Mouse (Mus musculus): ENCODE data around the gene Fam160a1. TPM values are rescaled to one million over a fixed set of nuclear protein-coding genes. Genes with fewer than 3 reads are reported as not detected.

The Fam160a1 gene
- total RNA-seq, 2 experiments from 2014 or later: 55.5 to 57.7 TPM

GRCm38 (mm10) chr3:85691134-85691533, 126.0 kb downstream of the Fam160a1 start:
- intact Hi-C loops (cut with DNase I): no loop called here
- DNase-seq: no peak

DNA sequence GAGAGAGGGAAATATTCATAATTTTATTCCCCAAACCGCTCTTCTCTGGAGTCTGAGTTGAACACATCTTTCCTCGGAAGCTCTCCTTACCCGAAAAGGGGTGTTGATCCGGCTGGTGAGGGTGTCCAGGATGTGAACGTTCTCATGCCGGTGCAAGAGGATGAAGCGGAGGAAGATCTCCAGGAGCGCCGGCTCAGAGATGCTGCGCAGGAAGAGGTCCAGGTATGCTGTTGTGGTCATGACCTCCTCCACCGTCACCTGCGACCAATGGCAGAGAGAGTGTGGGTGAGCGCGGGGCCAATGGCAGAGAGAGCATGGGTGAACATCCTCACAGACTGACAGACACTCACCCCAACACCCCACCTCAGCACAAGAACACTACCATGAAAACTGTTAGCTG, 128.8 kb downstream of the Fam160a1 start:
- intact Hi-C loops (cut with DNase I): no loop called here
- DNase-seq: no peak

DNA sequence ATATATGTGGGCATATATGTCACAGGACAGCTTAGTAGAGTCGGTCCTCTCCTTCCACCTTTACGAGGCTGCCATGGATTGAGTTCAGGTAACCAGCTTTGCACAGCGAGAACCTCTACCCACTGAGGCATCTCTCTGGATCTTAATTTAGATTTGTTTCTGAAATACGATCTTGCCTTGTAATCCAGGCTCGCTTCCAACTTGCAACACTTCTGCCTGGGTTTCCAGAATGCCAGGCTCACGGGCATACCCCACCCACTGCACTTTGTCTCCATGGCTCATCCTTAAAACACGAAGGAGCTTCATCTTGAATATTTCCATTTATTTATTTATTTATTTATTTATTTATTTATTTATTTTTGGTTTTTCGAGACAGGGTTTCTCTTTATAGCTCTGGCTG, 131.8 kb downstream of the Fam160a1 start:
- intact Hi-C loops (cut with DNase I): no loop called here
- peak in 1 of 2 experiments; percentile 15 for DNase-seq

DNA sequence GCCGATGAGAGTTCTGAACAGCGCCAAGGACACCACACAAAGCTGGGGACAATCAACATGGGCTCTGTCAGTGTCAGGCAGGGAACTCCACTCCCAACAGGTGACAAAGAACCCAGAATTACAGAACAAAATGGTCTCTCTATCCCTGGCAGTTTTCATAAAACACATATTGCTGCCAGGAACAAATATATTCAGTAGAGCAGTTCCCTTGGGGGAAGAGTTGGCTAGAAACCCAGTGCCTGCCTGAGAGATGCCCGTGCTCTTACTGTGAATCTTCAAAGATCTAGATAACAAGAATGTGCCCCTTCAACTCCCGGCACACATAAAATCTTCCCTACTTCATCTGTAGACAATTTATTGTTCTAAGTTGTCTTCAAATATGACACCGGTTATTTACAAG, 133.5 kb downstream of the Fam160a1 start:
- intact Hi-C loops (cut with DNase I): no loop called here
- DNase-seq: no peak

DNA sequence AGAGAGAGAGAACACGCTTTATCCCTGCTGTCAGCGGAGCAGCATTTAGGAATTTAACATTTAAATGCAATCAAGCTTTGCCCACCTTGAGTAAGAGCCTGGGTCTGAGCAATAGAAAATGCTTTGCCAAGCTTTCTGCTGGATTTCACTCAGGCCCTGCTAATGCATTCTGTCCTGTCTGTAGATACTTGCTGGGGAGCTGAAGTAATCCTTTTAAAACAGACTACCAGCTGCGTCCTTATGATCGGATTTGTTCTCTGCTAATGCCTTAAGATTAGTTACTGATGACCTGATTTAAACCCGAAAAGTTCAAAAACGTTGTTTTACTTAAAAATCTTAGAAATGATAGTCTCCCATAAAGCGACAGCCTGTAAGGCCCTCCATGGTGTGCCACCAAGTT, 136.0 kb downstream of the Fam160a1 start:
- intact Hi-C loops (cut with DNase I): no loop called here
- no peak for DNase-seq

DNA sequence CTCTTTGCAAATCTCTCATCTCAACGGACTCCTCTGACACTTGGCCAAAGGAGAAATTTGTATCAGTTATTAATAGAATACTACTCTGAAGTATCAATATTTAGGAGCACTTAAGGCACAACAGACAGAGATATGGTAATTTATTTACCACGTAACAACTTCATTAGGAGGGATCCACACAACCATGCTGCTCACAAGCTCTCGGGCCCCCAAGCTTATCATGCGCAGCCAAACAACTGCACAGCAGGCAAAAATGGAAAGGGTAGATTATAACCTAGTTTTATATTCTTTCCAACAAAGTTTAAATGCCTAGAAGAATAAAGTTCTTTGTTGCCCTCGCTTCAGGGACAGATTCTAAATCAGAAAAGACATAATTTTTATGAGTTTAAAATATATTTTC, 137.1 kb downstream of the Fam160a1 start:
- DNase-seq: no peak
- intact Hi-C loops (cut with DNase I): no loop called here

DNA sequence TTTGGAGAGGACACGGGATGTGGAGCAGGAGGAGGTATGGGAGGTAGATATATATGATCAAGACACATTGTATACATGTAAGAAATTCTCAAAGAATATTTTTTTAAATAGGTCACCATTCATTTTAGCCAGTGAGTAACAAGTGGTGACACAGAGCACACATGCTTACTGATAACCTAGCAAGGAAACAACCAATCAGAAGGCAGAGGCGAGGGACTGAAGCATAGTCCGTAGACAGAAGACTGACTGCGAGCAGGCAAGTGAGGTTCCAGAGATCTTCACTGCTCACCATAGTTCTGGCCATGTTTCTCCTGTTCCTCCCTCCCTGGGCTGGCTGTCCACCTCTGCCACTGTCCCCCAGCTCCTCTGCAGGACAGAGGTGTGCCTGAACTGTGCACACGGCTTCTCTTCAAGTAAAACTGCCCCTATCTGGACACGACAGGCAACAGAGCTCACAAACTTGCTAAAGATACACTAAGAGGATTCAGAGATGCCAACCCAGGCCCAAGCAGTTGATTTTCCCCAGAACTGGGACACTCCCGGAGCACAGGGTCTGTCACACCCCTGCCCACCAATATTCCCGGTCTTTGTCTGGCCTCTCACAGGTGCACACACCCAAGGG, 137.7 kb downstream of the Fam160a1 start:
- intact Hi-C loops (cut with DNase I): no loop called here
- DNase-seq: no peak

- DNase-seq: no peak
- intact Hi-C loops (cut with DNase I): no loop called here
These were observed 139.1 kb downstream of the Fam160a1 start for GRCm38 (mm10) chr3:85677952-85678351.

DNA sequence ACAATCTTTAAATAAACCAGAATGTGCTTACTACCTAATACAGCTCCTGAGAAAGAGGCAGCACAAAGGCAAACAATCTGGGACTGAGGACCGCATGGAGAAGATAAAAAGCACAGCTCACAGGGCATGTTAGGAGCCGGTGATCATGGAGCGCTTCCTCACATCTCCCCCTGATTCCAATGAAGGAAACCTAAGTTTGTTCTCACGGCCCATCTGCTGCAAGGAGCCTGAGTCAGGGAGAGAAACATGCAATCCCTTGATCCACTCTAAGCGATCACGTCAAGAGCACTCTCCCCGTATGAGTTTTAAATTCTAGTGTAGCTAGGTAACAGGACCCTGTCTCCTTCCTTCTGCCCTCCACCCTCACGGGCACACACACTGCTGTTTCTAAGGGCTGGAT, 140.0 kb downstream of the Fam160a1 start:
- DNase-seq: no peak
- intact Hi-C loops (cut with DNase I): no loop called here

DNA sequence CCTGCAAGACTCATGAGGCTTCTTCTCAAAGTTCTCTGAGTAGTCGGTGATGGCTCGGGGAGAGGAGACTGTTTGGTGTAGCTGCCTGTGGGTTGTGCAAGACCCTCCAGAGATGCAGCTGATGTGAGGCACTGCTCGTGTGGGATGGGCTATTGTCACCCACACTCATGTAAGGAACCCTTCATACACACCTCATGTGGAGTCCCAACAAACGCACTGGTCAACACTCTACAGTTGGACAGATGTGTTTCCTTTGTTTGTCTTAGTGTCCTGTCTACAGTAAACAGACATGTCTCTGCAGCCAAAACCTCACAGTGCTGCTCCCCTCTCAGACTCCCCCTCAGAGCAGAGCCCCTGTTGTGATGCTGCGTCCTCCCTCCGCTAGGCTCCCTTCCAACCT, 147.2 kb downstream of the Fam160a1 start:
- no peak for DNase-seq
- intact Hi-C loops (cut with DNase I): no loop called here

DNA sequence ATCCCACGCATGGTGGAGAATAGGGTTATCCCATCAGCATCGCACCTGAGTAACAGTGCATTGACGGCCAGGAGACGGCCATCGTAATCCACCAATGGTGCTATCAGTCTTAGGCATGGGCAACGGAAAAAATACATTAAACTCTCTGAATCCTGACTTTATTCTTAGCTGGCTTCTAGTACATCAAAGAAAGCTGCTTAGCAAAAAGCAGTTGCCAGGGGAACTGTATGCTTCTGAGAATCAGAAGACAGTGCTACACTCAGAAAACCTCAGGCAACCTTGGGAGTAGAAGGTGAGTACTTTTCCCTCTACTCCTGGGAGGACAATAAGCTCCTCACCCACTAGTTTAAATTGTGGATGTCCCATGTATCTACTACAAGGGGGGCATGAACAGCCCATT, 149.4 kb downstream of the Fam160a1 start:
- intact Hi-C loops (cut with DNase I): no loop called here
- DNase-seq: no peak

- no peak for DNase-seq
- intact Hi-C loops (cut with DNase I): no loop called here
These were observed 150.4 kb downstream of the Fam160a1 start for GRCm38 (mm10) chr3:85666736-85667135.

DNA sequence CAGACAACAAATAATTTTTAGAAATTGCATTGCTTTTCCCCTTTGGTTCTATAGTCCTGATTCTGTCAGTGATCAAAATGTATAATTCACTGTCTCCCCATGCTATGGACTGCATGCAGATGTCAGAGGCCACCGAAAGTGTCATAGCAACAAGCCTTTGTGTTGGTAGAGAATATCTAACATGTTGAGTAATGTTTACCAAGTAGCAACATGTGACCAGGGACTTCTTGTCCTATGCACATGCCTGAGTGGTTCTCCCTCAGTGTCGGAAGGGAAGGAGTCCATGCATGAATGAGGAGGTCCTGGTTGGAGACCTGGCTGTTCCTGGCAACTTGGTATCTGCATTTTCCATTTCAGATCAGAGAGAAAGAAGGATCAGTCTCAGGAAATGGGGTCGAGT, 150.9 kb downstream of the Fam160a1 start:
- DNase-seq: no peak
- intact Hi-C loops (cut with DNase I): no loop called here

DNA sequence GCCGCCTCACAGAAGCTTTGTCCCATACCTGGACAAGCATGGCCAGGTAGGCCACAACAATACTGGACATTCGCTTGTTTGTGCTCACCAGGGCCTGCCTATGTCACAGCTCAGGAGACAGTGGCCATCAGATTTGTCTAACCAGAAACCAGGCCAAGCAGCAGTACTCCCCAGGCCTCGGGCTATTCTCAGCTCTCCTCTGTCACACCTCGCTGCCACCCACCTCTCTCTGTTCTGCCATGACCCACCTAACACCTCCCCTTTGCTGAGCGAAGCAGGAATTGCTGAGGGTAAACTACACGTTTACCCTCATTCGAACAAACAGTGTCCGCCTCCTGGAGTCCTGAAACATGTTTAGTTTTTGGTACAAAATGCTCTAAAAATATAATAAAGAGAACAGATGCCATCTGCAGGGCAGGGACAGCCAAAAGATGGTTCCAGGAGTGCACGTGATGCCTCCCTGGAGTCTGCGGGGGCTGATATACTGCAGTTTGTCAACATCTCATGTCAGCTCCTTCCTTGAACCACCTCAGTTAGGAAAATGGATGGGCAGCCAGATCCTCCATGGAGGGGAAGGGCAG, 152.4 kb downstream of the Fam160a1 start:
- DNase-seq: no peak
- intact Hi-C loops (cut with DNase I): no loop called here

DNA sequence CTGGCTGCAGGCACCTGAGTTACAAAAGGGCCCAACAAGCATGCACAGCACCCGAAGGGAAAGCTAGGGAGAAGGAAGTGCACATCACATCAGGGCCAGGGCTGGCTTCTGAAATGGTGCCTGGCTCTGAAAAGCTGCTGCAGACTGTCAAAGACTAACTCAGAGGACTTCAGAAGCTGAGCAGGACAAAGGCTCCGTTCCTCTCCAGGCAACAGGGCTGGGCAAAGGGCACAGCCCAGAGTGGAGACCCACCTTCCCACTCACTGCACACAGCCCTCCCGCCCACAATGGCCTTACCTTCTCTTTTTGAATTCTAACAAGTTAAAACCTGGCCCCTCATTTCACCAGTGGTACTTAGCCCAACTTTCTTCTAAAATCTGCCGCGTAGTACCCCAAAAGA, 153.3 kb downstream of the Fam160a1 start:
- intact Hi-C loops (cut with DNase I): no loop called here
- no peak for DNase-seq

- intact Hi-C loops (cut with DNase I): no loop called here
- no peak for DNase-seq
These were observed 154.9 kb downstream of the Fam160a1 start for GRCm38 (mm10) chr3:85661926-85662813.

DNA sequence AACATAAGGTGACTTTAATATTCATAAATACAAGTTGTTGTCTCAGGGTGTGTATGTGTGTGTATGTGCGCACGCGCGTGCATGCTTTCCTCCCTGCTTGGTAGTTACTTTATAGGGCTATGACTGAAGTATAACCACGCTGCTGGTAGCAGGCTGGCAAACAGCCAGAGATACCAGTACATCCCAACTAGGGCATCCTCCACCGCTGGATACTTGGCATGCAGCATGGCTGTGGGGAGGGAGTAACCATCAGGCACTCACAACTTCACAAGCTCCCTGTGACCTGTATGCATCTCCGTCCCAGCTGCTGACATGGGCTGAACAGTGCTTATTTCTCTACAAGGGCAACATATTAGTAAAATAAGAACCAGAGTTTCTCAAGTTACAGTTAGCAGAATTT, 157.4 kb downstream of the Fam160a1 start:
- no peak for DNase-seq
- intact Hi-C loops (cut with DNase I): no loop called here

DNA sequence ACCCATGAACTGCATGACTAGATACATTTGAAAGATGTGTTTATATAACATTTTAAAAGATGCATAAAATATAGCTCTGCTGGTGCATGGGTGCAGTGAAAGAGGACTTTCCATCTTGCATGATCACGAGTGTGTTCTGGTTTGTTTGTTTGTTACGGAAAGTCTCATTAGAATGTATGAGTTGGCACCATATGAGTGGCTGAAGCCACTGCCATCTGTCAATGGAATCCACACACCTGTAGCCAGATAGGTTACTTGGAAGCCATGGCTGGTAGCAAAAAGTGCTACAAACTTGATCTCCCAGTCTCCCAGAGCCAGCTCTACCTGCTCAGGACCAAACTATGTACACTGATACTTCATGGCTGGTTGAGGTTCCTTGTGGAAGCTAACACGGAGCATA, 161.6 kb downstream of the Fam160a1 start:
- intact Hi-C loops (cut with DNase I): no loop called here
- DNase-seq: no peak

DNA sequence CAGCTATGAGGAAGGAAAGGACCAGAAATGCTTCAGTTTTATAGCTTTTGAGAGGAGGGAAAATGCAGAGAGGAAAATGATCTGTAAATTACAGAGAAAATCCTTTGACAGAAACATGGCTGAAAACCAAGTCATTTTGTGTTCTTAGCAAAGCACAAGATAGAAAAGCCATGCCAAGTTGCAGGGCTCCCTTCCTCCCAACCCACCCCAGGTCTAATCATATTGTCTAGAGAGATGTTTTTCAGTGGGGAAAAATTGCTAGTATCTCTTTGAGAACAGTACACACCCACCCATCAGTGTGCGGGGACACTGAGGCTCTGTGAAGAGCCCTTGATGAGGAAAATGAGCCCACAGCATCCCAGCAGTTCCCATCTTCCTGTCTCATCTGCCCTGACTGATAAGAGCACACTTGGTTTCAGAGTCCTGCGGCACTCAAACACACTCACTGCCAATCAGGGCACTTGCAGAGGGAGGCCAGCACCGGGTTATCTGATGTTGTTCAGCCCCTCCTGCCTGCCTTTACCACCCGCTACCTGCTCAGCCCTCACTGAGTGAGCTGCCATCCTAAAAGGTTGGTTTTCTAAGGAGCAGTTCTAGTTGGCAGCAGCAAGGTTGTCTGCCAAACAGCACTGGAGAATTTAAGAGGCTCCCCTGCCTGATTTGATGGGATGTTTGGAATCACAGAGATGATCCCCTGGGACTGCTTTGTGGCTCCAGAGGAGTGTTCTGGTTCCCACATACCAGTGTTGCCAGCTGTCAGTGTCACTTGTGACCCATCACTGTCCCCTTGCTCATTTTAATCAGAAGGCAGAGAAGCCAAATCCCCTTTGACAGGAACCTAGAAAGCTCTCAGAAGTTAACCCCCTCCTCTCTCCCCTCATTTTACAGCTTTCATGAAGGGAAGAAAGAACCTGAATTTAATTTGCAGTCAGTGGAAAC, 164.1 kb downstream of the Fam160a1 start:
- no peak for DNase-seq
- intact Hi-C loops (cut with DNase I): no loop called here

DNA sequence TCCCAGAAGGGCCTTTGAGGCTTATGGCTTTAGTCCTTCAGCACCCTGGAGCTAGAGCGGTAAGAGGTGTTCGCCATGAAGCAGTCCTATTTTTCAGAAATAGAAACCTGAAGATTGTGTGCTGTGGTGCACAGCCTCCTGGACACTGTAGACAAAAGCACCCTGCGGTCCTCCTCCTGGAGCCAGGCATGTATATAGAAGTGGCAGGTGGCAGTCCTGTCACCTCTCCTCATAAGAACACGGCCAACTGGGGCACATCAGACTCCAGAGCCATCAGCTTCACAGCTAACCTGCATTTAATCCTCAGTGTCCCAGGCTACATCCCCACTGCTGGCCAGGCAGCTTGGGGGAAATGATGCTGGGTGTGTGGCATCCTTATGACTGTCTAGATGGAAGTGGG, 167.9 kb downstream of the Fam160a1 start:
- intact Hi-C loops (cut with DNase I): no loop called here
- no peak for DNase-seq

- no peak for DNase-seq
- intact Hi-C loops (cut with DNase I): no loop called here
These were observed 171.5 kb downstream of the Fam160a1 start for GRCm38 (mm10) chr3:85645517-85646004.

All from gastrocnemius, postnatal 36 days (tissue).